Mouse (Mus musculus) thymus, adult 18-20 months (tissue): ENCODE data around the gene Gucy1a1.
A peak's percentile ranks its signal among the peaks of the same experiment; 100 is the strongest.
"Not testable (repeated sequence)": the region's sequence is repeated elsewhere in the genome, so short reads cannot be mapped to it uniquely, and the experiment has no call there.

Experiments
- DNase-seq, 2 experiments: peaks; one replicate each; pipeline ENCODE4 v3.0.0; 2022; ENCODE audit warnings: mixed read lengths in 2 of 2

Gene Gucy1a1

GRCm38 (mm10) chr3:82145126-82145901, at the start of gene Gucy1a1:
TSS of gene Gucy1a1 (minus strand) at chr3:82145789.
- DNase-seq, result peak; percentile 6 to 7

GRCm38 (mm10) chr3:82191559-82192245, 46.1 kb upstream of the Gucy1a1 start:
- DNase-seq, result no peak

- no peak for DNase-seq
Measured at GRCm38 (mm10) chr3:82185626-82186025, 40.0 kb upstream of the Gucy1a1 start.

- no peak for DNase-seq
Measured at GRCm38 (mm10) chr3:82181500-82181899, 35.9 kb upstream of the Gucy1a1 start.

GRCm38 (mm10) chr3:82180253-82180652, 34.7 kb upstream of the Gucy1a1 start:
- DNase-seq, result no peak

GRCm38 (mm10) chr3:82175501-82175900, 29.9 kb upstream of the Gucy1a1 start:
- no peak for DNase-seq

- no peak for DNase-seq
Measured at GRCm38 (mm10) chr3:82167064-82167463, 21.5 kb upstream of the Gucy1a1 start.

- no peak for DNase-seq
Measured at GRCm38 (mm10) chr3:82165937-82166336, 20.3 kb upstream of the Gucy1a1 start.

GRCm38 (mm10) chr3:82162992-82163391, 17.4 kb upstream of the Gucy1a1 start:
- DNase-seq, result not testable (repeated sequence)

- no peak for DNase-seq
Measured at GRCm38 (mm10) chr3:82145978-82146377, 389 bp upstream of the Gucy1a1 start.

GRCm38 (mm10) chr3:82144725-82145125, 864 bp downstream of the Gucy1a1 start:
- no peak for DNase-seq

GRCm38 (mm10) chr3:82140781-82141180, 4.8 kb downstream of the Gucy1a1 start:
- no peak for DNase-seq

GRCm38 (mm10) chr3:82138002-82138667, 7.5 kb downstream of the Gucy1a1 start:
- DNase-seq, result no peak

- no peak for DNase-seq
Measured at GRCm38 (mm10) chr3:82135483-82135882, 10.1 kb downstream of the Gucy1a1 start.

- DNase-seq, result no peak
Measured at GRCm38 (mm10) chr3:82129258-82129657, 16.3 kb downstream of the Gucy1a1 start.

- DNase-seq, result no peak
Measured at GRCm38 (mm10) chr3:82124567-82124966, 21.0 kb downstream of the Gucy1a1 start.

- DNase-seq, result no peak
Measured at GRCm38 (mm10) chr3:82118916-82119315, 26.7 kb downstream of the Gucy1a1 start.

GRCm38 (mm10) chr3:82112439-82112838, 33.1 kb downstream of the Gucy1a1 start:
- DNase-seq, result no peak

GRCm38 (mm10) chr3:82111986-82112385, 33.6 kb downstream of the Gucy1a1 start:
- DNase-seq, result no peak

GRCm38 (mm10) chr3:82108951-82109350, 36.6 kb downstream of the Gucy1a1 start:
- DNase-seq, result no peak

GRCm38 (mm10) chr3:82104229-82104628, 41.4 kb downstream of the Gucy1a1 start:
- no peak for DNase-seq

- DNase-seq, result no peak
Measured at GRCm38 (mm10) chr3:82099127-82099526, 46.5 kb downstream of the Gucy1a1 start.

GRCm38 (mm10) chr3:82096801-82097200, 48.8 kb downstream of the Gucy1a1 start:
- DNase-seq, result no peak
